Mouse (Mus musculus): ENCODE measurements around the gene Slc38a6. TPM values are rescaled to one million over a fixed set of nuclear protein-coding genes. Genes with fewer than 3 reads are reported as not detected.

The Slc38a6 gene
- polyA plus RNA-seq, 1 experiment from 2014 or later, result 11.8 TPM

DNA sequence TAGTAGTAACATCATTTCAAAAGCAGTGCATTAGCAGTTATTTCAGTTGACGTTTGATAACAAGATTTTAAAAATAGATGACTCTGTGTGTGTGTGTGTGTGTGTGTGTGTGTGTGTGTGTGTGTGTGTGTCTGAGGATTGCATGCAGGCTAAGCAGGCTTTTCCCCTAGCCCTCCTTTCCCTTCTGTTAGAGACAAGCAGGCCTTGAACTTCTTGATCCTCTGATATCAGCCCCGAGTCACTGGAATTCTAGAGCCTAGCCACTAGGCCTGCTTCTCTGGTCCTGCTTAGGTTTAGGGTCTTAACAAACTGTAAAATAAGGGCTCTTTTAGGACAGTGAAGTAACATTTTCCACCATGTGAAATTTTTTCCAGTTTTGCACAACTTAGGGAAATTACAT is 38.6 kb downstream of the Slc38a6 start:
- Histone ChIP-seq H3K4me2 (no peak overlapping the region), H3K36me3 (replicated peaks) (no peaks in the 10 kb centered on the region), H3K27me3 (no peaks in the 10 kb centered on the region), H3K9me3 (no peaks in the 10 kb centered on the region), H3K4me1 (0 out of 2 replicates have a peak, but pooled peaks cover 3% of the 10 kb centered on the region), H3K9ac (no peak overlapping the region), H3K4me3 (replicated peaks) (no peak overlapping the region), H3K27ac (no peak overlapping the region)
- 78% methylated on average over 2 of the region's 2 CpGs for WGBS
- no peak for ATAC-seq (ENCODE audit: low FRiP score)

- no peak overlapping the region for H3K4me3 ChIP-seq (replicated peaks)
- H3K27ac ChIP-seq, result no peak overlapping the region
- no peaks in the 10 kb centered on the region for H3K27me3 ChIP-seq
- no peaks in the 10 kb centered on the region for H3K36me3 ChIP-seq (replicated peaks)
- H3K9ac ChIP-seq, result no peak overlapping the region
- 0 out of 2 replicates have a peak, but pooled peaks cover 3% of the 10 kb centered on the region for H3K4me1 ChIP-seq
- no peaks in the 10 kb centered on the region for H3K9me3 ChIP-seq
- ATAC-seq (ENCODE audit: low FRiP score), result no peak
- H3K4me2 ChIP-seq, result no peak overlapping the region
- WGBS, result 60% methylated on average over 4 of the region's 4 CpGs
Measured at GRCm38 (mm10) chr12:73325617-73326016, 39.0 kb downstream of the Slc38a6 start.

DNA sequence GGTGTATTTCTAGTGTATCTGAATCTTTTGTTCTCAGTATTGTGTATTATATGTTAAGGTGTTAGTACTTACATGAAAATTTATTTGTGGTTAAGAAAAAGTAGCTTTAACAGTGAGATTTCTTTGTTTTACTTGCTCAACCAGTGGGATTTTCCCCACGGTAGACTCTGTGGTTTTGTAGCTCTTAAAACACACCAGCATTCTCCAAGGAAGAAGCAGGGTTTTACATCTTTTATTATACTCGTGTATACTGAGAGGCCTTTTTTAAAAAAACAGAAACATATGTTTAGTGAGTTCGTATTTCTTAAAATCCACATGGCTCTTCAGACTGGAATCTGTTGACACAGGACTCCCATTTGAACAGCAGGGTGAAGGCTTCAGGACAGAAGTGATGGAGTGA is 40.8 kb downstream of the Slc38a6 start:
- H3K27me3 ChIP-seq, result no peaks in the 10 kb centered on the region
- no peak for ATAC-seq (ENCODE audit: low FRiP score)
- no peak overlapping the region for H3K4me2 ChIP-seq
- WGBS, result 79% methylated on average over 3 of the region's 3 CpGs
- H3K9ac ChIP-seq, result no peak overlapping the region
- H3K27ac ChIP-seq, result no peak overlapping the region
- no peak overlapping the region for H3K4me3 ChIP-seq (replicated peaks)
- H3K4me1 ChIP-seq, result 0 out of 2 replicates have a peak, but pooled peaks cover 1% of the 10 kb centered on the region
- no peaks in the 10 kb centered on the region for H3K36me3 ChIP-seq (replicated peaks)
- no peaks in the 10 kb centered on the region for H3K9me3 ChIP-seq

DNA sequence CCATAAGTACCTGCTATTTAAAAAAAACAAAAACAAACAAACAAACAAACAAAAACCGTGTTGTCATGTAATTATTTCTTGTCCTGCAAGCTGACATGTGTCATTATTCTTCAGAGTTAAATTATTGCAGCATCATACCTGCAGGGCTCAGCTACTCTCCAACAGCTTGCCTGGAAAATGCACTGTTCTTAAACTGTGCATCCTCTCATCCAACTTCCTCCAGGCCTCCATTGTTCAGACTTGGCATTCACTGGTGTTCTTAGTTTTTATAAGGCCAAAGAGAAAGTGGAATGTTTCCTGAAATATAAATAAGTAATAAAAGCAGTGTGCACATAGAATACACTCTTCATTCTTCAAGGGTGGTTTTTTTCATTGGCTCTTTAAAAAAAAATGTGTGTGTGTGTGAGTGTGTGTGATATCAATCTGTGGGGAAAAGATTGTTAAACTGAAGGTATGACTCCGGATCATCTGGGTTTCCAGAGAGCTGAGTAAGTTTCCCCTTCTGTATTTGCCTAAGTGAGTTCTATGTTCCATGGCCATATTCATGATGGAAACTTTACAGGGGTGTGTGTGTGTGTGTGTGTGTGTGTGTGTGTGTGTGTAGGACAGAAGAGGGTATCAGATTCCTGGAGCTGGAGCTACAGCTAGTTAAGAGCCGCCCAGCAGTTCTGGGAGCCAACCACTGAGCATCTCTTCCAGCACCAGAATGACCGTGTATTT is 42.0 kb downstream of the Slc38a6 start:
- 81% methylated on average over 4 of the region's 4 CpGs for WGBS
- Histone ChIP-seq H3K36me3 (replicated peaks) (no peaks in the 10 kb centered on the region), H3K4me1 (0 out of 2 replicates have a peak, but pooled peaks cover under 1% of the 10 kb centered on the region), H3K27me3 (no peaks in the 10 kb centered on the region), H3K4me3 (replicated peaks) (no peak overlapping the region), H3K4me2 (no peak overlapping the region), H3K9me3 (no peaks in the 10 kb centered on the region), H3K27ac (no peak overlapping the region), H3K9ac (no peak overlapping the region)
- no peak for ATAC-seq (ENCODE audit: low FRiP score)

DNA sequence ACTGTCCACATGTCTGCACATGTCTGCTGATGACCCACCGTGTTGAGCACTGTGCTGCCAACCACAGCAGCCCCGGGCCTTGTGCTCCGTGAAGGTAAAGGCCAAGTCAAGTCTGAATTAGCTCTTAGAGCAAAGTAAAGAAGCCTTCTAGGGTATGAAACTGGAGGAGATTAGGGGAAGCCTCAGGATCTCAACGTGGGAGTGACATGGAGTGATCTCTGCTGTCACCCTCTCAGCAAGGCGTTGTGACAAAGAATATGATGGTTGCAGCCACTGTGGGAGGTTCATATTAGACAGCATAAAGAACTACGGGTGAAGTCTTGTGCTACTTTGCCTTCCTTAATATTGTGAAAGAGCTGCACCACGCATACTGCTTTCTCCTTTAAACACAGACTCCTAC is 43.7 kb downstream of the Slc38a6 start:
- Histone ChIP-seq H3K9ac (no peak overlapping the region), H3K27me3 (no peaks in the 10 kb centered on the region), H3K27ac (no peak overlapping the region), H3K4me3 (replicated peaks) (no peak overlapping the region), H3K36me3 (replicated peaks) (no peaks in the 10 kb centered on the region), H3K4me1 (peaks cover 9% of the 10 kb centered on the region; the same call in 1 of the 2 replicates), H3K9me3 (no peaks in the 10 kb centered on the region), H3K4me2 (no peak overlapping the region)
- WGBS, result 86% methylated on average over 7 of the region's 7 CpGs
- ATAC-seq (ENCODE audit: low FRiP score), result no peak

DNA sequence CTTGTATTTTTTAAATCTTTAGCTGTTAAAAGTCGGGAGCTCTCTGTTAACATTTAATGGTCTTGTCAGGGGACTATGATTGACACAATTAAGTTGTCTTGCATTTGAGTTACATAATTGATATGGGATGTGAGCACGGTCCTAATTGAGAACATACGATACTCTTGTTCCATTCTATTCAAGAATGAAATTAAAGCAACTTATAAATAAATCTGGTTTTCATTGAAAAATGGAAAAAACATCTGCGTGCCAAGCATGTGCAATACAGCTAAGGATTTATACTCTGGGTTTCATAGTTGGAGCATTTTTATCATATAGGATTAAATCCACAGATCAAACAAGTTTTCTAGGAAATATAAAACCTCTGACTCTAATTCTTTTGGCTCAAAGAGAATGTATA is 46.1 kb downstream of the Slc38a6 start:
- ATAC-seq (ENCODE audit: low FRiP score), result no peak
- H3K4me3 ChIP-seq (replicated peaks), result no peak overlapping the region
- H3K4me1 ChIP-seq, result peaks cover 9% of the 10 kb centered on the region; the same call in 1 of the 2 replicates
- no peaks in the 10 kb centered on the region for H3K36me3 ChIP-seq (replicated peaks)
- H3K27ac ChIP-seq, result no peak overlapping the region
- no peak overlapping the region for H3K4me2 ChIP-seq
- no peaks in the 10 kb centered on the region for H3K27me3 ChIP-seq
- no peak overlapping the region for H3K9ac ChIP-seq
- no peaks in the 10 kb centered on the region for H3K9me3 ChIP-seq
- 78% methylated on average over 4 of the region's 4 CpGs for WGBS

DNA sequence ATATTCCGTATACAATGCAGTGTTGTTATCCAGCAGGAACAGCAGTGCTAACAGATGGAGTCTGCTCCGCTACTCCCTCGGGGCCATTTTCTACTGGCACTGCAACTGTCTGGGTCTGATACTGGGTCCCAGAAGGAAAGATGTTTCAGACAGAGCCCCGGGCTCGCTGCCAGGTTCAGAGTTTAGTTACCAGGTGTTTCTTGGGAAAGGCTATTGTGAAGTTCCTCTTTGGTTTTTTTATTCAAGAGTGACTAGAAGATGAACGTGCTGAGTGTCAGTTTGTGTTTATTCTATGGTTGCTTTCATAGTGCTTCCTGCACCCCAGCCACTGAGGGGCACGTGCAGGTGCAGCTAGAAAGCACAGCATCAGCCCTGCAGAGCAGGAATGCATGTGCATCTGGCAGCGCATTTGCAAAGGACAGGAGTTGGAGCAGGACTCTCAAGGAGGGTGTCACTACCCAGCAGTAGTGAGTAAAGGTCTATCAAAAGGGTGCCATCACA is 47.5 kb downstream of the Slc38a6 start:
- peaks cover 9% of the 10 kb centered on the region; the same call in 1 of the 2 replicates for H3K4me1 ChIP-seq
- H3K27me3 ChIP-seq, result no peaks in the 10 kb centered on the region
- no peak overlapping the region for H3K4me2 ChIP-seq
- H3K9me3 ChIP-seq, result no peaks in the 10 kb centered on the region
- ATAC-seq (ENCODE audit: low FRiP score), result no peak
- H3K9ac ChIP-seq, result no peak overlapping the region
- H3K27ac ChIP-seq, result peak overlapping the region; percentile 53; the same call in 1 of the 2 replicates
- H3K4me3 ChIP-seq (replicated peaks), result no peak overlapping the region
- H3K36me3 ChIP-seq (replicated peaks), result no peaks in the 10 kb centered on the region
- 69% methylated on average over 8 of the region's 8 CpGs for WGBS

DNA sequence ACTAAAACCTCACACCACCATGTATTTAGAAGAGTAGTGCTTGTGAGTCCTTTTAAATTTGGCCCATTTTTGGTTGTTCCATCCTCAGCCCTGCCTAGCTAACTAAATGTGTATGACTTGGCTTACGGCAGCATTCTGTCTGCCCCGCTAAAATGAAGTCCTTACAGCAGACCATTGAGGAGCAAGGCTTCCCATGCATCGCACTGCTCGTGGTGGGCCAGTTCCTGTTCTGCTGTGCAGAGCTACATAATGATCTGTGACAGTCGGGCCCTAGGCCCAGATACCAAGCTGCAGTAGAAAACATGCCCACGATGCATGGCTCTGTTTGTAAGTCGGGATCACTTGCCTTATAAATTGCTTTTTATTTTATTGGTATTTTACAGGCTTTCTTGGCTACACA is 50.5 kb downstream of the Slc38a6 start:
- no peak overlapping the region for H3K4me3 ChIP-seq (replicated peaks)
- ATAC-seq (ENCODE audit: low FRiP score), result no peak
- H3K27ac ChIP-seq, result no peak overlapping the region
- H3K27me3 ChIP-seq, result peaks cover 6% of the 10 kb centered on the region; the same call in 1 of the 2 replicates
- no peak overlapping the region for H3K9ac ChIP-seq
- no peak overlapping the region for H3K4me2 ChIP-seq
- H3K9me3 ChIP-seq, result no peaks in the 10 kb centered on the region
- H3K4me1 ChIP-seq, result peaks cover 21% of the 10 kb centered on the region
- no peaks in the 10 kb centered on the region for H3K36me3 ChIP-seq (replicated peaks)
- WGBS, result 89% methylated on average over 7 of the region's 7 CpGs

DNA sequence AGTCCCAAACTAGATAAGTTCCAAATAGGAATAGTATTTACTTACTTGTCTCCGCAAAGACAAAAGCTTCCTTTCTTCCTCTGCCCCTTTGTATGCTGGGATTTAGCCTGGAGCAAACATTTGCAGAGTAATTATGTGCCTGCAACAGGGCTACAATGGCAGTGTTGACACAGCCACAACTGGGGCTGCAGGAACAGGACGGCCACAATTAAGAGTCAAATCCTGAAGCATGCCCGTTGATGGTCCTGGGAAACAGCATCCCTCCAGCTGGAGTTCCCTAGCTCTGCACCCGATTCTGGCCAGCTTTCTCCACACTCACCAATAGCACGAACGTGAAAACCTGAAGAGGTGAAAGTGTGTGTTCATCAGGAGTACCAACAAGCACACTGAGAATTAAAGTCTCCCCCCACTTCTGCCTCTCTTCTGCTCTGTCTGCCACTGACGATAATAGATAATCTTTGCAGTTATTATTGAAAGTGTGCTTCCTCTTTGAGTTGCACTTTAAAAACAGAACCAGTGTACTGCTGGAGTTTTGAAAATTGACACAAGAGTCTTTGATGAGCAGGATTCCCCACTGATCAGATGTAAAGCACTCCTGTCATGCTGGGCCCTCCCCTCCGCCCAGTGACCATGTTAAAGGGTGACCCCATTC is 54.2 kb downstream of the Slc38a6 start:
- 4% methylated on average over 8 of the region's 8 CpGs for WGBS
- no peak for ATAC-seq (ENCODE audit: low FRiP score)
- H3K27me3 ChIP-seq, result peaks cover 6% of the 10 kb centered on the region; the same call in 1 of the 2 replicates
- no peak overlapping the region for H3K4me3 ChIP-seq (replicated peaks)
- no peak overlapping the region for H3K27ac ChIP-seq
- H3K9me3 ChIP-seq, result no peaks in the 10 kb centered on the region
- H3K4me1 ChIP-seq, result peaks cover 12% of the 10 kb centered on the region
- H3K9ac ChIP-seq, result no peak overlapping the region
- no peak overlapping the region for H3K4me2 ChIP-seq
- H3K36me3 ChIP-seq (replicated peaks), result no peaks in the 10 kb centered on the region

- no peaks in the 10 kb centered on the region for H3K36me3 ChIP-seq (replicated peaks)
- peaks cover 12% of the 10 kb centered on the region for H3K4me1 ChIP-seq
- ATAC-seq (ENCODE audit: low FRiP score), result no peak
- H3K27ac ChIP-seq, result no peak overlapping the region
- H3K4me2 ChIP-seq, result no peak overlapping the region
- H3K9ac ChIP-seq, result no peak overlapping the region
- no peak overlapping the region for H3K4me3 ChIP-seq (replicated peaks)
- no peaks in the 10 kb centered on the region for H3K9me3 ChIP-seq
- 50% methylated on average over 14 of the region's 14 CpGs for WGBS
- peaks cover 6% of the 10 kb centered on the region; the same call in 1 of the 2 replicates for H3K27me3 ChIP-seq
Measured at GRCm38 (mm10) chr12:73341703-73342663, 55.4 kb downstream of the Slc38a6 start.

- Histone ChIP-seq H3K27ac (no peak overlapping the region), H3K9me3 (no peaks in the 10 kb centered on the region), H3K36me3 (replicated peaks) (no peaks in the 10 kb centered on the region), H3K4me3 (replicated peaks) (no peak overlapping the region), H3K4me2 (no peak overlapping the region), H3K4me1 (peaks cover 12% of the 10 kb centered on the region), H3K27me3 (peaks cover 6% of the 10 kb centered on the region; the same call in 1 of the 2 replicates), H3K9ac (no peak overlapping the region)
- no peak for ATAC-seq (ENCODE audit: low FRiP score)
- WGBS, result 92% methylated on average over 4 of the region's 4 CpGs
Measured at GRCm38 (mm10) chr12:73344300-73344699, 57.7 kb downstream of the Slc38a6 start.

DNA sequence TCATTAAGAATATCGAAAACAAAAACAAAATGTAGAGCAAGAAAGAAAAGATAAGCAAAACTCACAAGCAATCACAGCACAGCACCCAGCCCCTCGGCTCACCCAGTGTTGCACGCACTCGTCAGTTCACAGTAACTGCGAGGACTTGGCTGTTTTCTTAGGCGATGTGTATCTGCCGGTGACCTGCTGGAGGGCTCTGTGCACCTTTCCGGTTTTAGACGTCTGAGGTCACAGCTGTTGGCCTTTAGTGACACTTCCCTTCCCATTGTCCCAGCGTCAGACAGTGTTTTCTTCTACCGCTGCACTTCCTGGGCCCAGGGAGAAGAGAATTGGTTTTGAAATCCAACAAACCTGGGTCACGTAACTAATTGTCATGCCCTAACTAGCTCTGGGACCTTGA is 58.6 kb downstream of the Slc38a6 start:
- WGBS, result 77% methylated on average over 12 of the region's 12 CpGs
- no peaks in the 10 kb centered on the region for H3K36me3 ChIP-seq (replicated peaks)
- no peak for ATAC-seq (ENCODE audit: low FRiP score)
- H3K9me3 ChIP-seq, result no peaks in the 10 kb centered on the region
- no peak overlapping the region for H3K9ac ChIP-seq
- no peaks in the 10 kb centered on the region for H3K27me3 ChIP-seq
- H3K4me3 ChIP-seq (replicated peaks), result no peak overlapping the region
- H3K4me1 ChIP-seq, result peaks cover 8% of the 10 kb centered on the region
- H3K4me2 ChIP-seq, result no peak overlapping the region
- H3K27ac ChIP-seq, result no peak overlapping the region
